Mouse (Mus musculus) heart, postnatal 0 days (tissue): Measurements from ENCODE around the gene Rbfox3. TPM values are rescaled to one million over a fixed set of nuclear protein-coding genes. Genes with fewer than 3 reads are reported as not detected.

Experiments
- ATAC-seq: fragments of 200-750 bp; cut with Nextera tagmentation; 2 replicates; pipeline ENCODE4 v1.8.0; 2017; ENCODE audit warnings: low read depth, moderate number of reproducible peaks, moderate library complexity; ENCODE audit not compliant: insufficient read depth
- DNase-seq: peaks from one replicate; pipeline ENCODE4 v3.0.0-alpha.2; 2016; ENCODE audit warnings: low spot score
- H3K27ac ChIP-seq: fragments of 300-500 bp; sonication (generic); 2 replicates; pipeline ENCODE4 v1.5.1; 2014; ENCODE audit warnings: low read depth, mild to moderate bottlenecking
- H3K27me3 ChIP-seq: fragments of 300-500 bp; sonication (generic); 2 replicates; pipeline ENCODE4 v1.6.1; 2014; ENCODE audit warnings: low read length, mixed read lengths; ENCODE audit not compliant: control insufficient read depth, insufficient read depth
- H3K36me3 ChIP-seq: fragments of 300-500 bp; sonication (generic); replicated peaks from 2 replicates; pipeline ENCODE4 v1.6.1; 2014; ENCODE audit warnings: low read length, mixed read lengths; ENCODE audit not compliant: control insufficient read depth, insufficient read depth
- H3K4me1 ChIP-seq: fragments of 300-500 bp; sonication (generic); 2 replicates; pipeline ENCODE4 v1.6.1; 2014; ENCODE audit warnings: antibody characterized with exemption; ENCODE audit not compliant: control insufficient read depth, insufficient read depth
- H3K4me2 ChIP-seq: fragments of 300-500 bp; sonication (generic); 2 replicates; pipeline ENCODE4 v1.6.1; 2014; ENCODE audit warnings: low read depth, mild to moderate bottlenecking, low read length, moderate library complexity
- H3K4me3 ChIP-seq: fragments of 300-500 bp; sonication (generic); 2 replicates; pipeline ENCODE4 v1.5.1; 2014; ENCODE audit warnings: low read depth, low read length
- H3K9ac ChIP-seq: fragments of 300-500 bp; sonication (generic); replicated peaks from 2 replicates; pipeline ENCODE4 v1.6.1; 2014; ENCODE audit warnings: low read depth, low read length, mixed read lengths
- H3K9me3 ChIP-seq: fragments of 300-500 bp; sonication (generic); replicated peaks from 2 replicates; pipeline ENCODE4 v1.6.1; 2016; ENCODE audit warnings: low read length; ENCODE audit not compliant: control insufficient read depth
- CTCF ChIP-seq: IDR thresholded peaks from 2 replicates; pipeline ENCODE4 v1.5.1; 2016; ENCODE audit warnings: antibody characterized with exemption, control low read depth, low read depth
- EP300 ChIP-seq: IDR thresholded peaks from 2 replicates; pipeline ENCODE4 v1.6.1; 2016; ENCODE audit warnings: antibody characterized with exemption, low read depth
- WGBS: fragments of 180-500 bp; shearing (Covaris S2); extraction: QIAGEN DNeasy Blood & Tissue Kit; methylation state at CpG from one replicate; pipeline ENCODE4 v1.1.7; 2014; 5-methylcytosine and 5-hydroxymethylcytosine counted together
- polyA plus RNA-seq: library from polyadenylated mRNA; unstranded; fragments of >200 nt; fragmentation: Nextera tagmentation; extraction: Ambion mirVana; gene quantifications from 2 replicates; pipeline ENCODE4 v1.2.1, GENCODE M21; 2015
- total RNA-seq: library from RNA; depleted of rRNA; stranded (reverse); fragments of >200 nt; gene quantifications from 2 replicates; pipeline ENCODE4 v1.2.3, GENCODE M21; 2014; ENCODE audit warnings: low replicate concordance

The Rbfox3 gene
- total and polyA plus RNA-seq, 2 experiments from 2014 or later: 0.08 to 1.2 TPM

DNA sequence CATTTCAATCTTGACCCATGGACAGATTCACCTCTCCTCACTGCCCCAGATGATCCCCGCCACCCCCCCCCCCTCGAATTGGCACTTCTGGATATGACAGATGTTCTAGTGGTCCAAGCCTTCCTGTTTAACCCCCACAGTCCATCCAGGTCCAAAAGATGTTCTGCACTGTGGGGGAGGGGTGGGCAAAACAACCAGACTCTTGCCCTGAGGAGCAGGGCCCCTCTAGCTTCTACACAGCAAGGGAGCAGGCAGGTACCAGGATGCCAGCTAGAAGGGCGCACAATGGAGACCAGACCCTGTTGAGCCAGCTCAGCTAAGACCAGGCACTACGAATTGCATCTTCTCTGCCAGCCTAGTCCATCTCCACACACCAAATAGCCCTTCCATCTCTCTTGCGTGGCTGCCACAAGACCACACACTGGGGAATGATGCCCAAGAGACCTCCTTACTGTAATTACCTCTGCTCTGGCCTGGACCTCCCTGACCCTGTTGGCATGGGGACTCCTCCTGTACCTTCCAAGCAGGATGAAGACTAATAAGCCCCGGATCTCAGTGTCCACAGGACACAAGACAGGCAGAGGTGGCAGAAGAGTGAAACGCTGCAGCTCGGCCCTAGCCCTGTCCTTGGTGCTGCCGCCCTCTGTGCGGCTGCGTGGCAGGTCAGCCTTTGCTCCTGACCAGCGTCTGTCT lies 5.1 kb downstream of the Rbfox3 start:
- H3K4me3 ChIP-seq: no peak overlapping the region
- H3K4me2 ChIP-seq: no peak overlapping the region
- WGBS: 21% methylated on average over 12 of the region's 12 CpGs
- DNase-seq (no peak), ATAC-seq (no peak)
- no peak for TF ChIP-seq CTCF
- no peak for TF ChIP-seq EP300
- H3K4me1 ChIP-seq: no peaks in the 10 kb centered on the region; the same call in 1 of the 2 replicates
- no peak overlapping the region for H3K9ac ChIP-seq
- peaks cover 68% of the 10 kb centered on the region for H3K27me3 ChIP-seq
- H3K27ac ChIP-seq: no peak overlapping the region
- no peaks in the 10 kb centered on the region for H3K9me3 ChIP-seq
- H3K36me3 ChIP-seq: no peaks in the 10 kb centered on the region

GRCm38 (mm10) chr11:118905656-118906055 lies 5.7 kb downstream of the Rbfox3 start:
- 50% methylated on average over 11 of the region's 11 CpGs for WGBS
- TF ChIP-seq EP300 (no peak), CTCF (no peak)
- no peak overlapping the region for H3K9ac ChIP-seq
- no peaks in the 10 kb centered on the region; the same call in 1 of the 2 replicates for H3K4me1 ChIP-seq
- no peak overlapping the region for H3K4me3 ChIP-seq
- no peaks in the 10 kb centered on the region for H3K36me3 ChIP-seq
- ATAC-seq: no peak
- no peak overlapping the region for H3K27ac ChIP-seq
- no peak overlapping the region for H3K4me2 ChIP-seq
- peaks cover 70% of the 10 kb centered on the region for H3K27me3 ChIP-seq
- DNase-seq: no peak
- no peaks in the 10 kb centered on the region for H3K9me3 ChIP-seq

GRCm38 (mm10) chr11:118904253-118904652 lies 7.1 kb downstream of the Rbfox3 start:
- 85% methylated on average over 6 of the region's 6 CpGs for WGBS
- Histone ChIP-seq H3K9me3 (no peaks in the 10 kb centered on the region), H3K27me3 (peaks cover 69% of the 10 kb centered on the region), H3K4me3 (no peak overlapping the region), H3K27ac (no peak overlapping the region), H3K36me3 (no peaks in the 10 kb centered on the region), H3K9ac (no peak overlapping the region), H3K4me1 (no peaks in the 10 kb centered on the region; the same call in 1 of the 2 replicates), H3K4me2 (no peak overlapping the region)
- DNase-seq (no peak), ATAC-seq (no peak)
- TF ChIP-seq CTCF: no peak
- no peak for TF ChIP-seq EP300

- WGBS: 26% methylated on average over 26 of the region's 26 CpGs
- Histone ChIP-seq H3K27me3 (peaks cover 41% of the 10 kb centered on the region), H3K36me3 (no peaks in the 10 kb centered on the region), H3K27ac (no peak overlapping the region), H3K9ac (no peak overlapping the region), H3K4me1 (no peaks in the 10 kb centered on the region), H3K9me3 (no peaks in the 10 kb centered on the region), H3K4me3 (no peak overlapping the region), H3K4me2 (no peak overlapping the region)
- no peak for DNase-seq
- no peak for ATAC-seq
- no peak for TF ChIP-seq CTCF
- no peak for TF ChIP-seq EP300
These were observed 11.4 kb downstream of the Rbfox3 start for GRCm38 (mm10) chr11:118899771-118900545.

- H3K4me1 ChIP-seq: no peaks in the 10 kb centered on the region
- no peak overlapping the region for H3K9ac ChIP-seq
- no peak for DNase-seq
- H3K27ac ChIP-seq: no peak overlapping the region
- no peaks in the 10 kb centered on the region for H3K9me3 ChIP-seq
- TF ChIP-seq CTCF (no peak), EP300 (no peak)
- no peak for ATAC-seq
- H3K27me3 ChIP-seq: peaks cover 36% of the 10 kb centered on the region
- no peak overlapping the region for H3K4me3 ChIP-seq
- H3K4me2 ChIP-seq: no peak overlapping the region
- 84% methylated on average over 11 of the region's 11 CpGs for WGBS
- H3K36me3 ChIP-seq: no peaks in the 10 kb centered on the region
These were observed 12.8 kb downstream of the Rbfox3 start for GRCm38 (mm10) chr11:118898643-118899042.
